Mouse (Mus musculus) kidney, postnatal 0 days (tissue): ENCODE data around the gene Pgghg. TPM values are rescaled to one million over a fixed set of nuclear protein-coding genes. Genes with fewer than 3 reads are reported as not detected.

ENCODE experiments used
- ATAC-seq: fragments of 200-750 bp; cut with Nextera tagmentation; replicated peaks from 2 replicates; pipeline ENCODE4 v1.8.0; 2017; ENCODE audit warnings: low read depth, moderate number of reproducible peaks, moderate TSS enrichment, moderate library complexity; ENCODE audit not compliant: low FRiP score
- DNase-seq: peaks from one replicate; pipeline ENCODE4 v3.0.0-alpha.2; 2016; ENCODE audit warnings: low spot score
- H3K27ac ChIP-seq: fragments of 300-500 bp; sonication (generic); 2 replicates; pipeline ENCODE4 v1.5.1; 2014; ENCODE audit warnings: mild to moderate bottlenecking
- H3K27me3 ChIP-seq: fragments of 300-500 bp; sonication (generic); 2 replicates; pipeline ENCODE4 v1.6.1; 2014; ENCODE audit warnings: low read length, mixed read lengths; ENCODE audit not compliant: insufficient read depth
- H3K36me3 ChIP-seq: fragments of 300-500 bp; sonication (generic); 2 replicates; pipeline ENCODE4 v1.6.1; 2014; ENCODE audit warnings: low read length, mixed read lengths; ENCODE audit not compliant: insufficient read depth
- H3K4me1 ChIP-seq: fragments of 300-500 bp; sonication (generic); replicated peaks from 2 replicates; pipeline ENCODE4 v1.6.1; 2014; ENCODE audit warnings: antibody characterized with exemption, low read length, mixed read lengths; ENCODE audit not compliant: insufficient read depth
- H3K4me2 ChIP-seq: fragments of 300-500 bp; sonication (generic); 2 replicates; pipeline ENCODE4 v1.6.1; 2014; ENCODE audit warnings: mild to moderate bottlenecking, low read length, moderate library complexity, mixed read lengths
- H3K4me3 ChIP-seq: fragments of 300-500 bp; sonication (generic); replicated peaks from 2 replicates; pipeline ENCODE4 v1.5.1; 2014; ENCODE audit warnings: low read depth, low read length
- H3K9ac ChIP-seq: fragments of 300-500 bp; sonication (generic); 2 replicates; pipeline ENCODE4 v1.6.1; 2014; ENCODE audit warnings: low read depth, low read length
- H3K9me3 ChIP-seq: fragments of 300-500 bp; sonication (generic); replicated peaks from 2 replicates; pipeline ENCODE4 v1.6.1; 2016; ENCODE audit warnings: low read length, inconsistent platforms, mixed read lengths
- CTCF ChIP-seq: IDR thresholded peaks from 2 replicates; pipeline ENCODE4 v1.5.1; 2016; ENCODE audit warnings: antibody characterized with exemption, low read depth, mild to moderate bottlenecking, moderate library complexity
- WGBS: fragments of 180-500 bp; shearing (Covaris S2); extraction: QIAGEN DNeasy Blood & Tissue Kit; methylation state at CpG from one replicate; pipeline ENCODE4 v1.1.7; 2014; 5-methylcytosine and 5-hydroxymethylcytosine counted together
- polyA plus RNA-seq: library from polyadenylated mRNA; unstranded; fragments of >200 nt; fragmentation: Nextera tagmentation; extraction: Ambion mirVana; gene quantifications from 2 replicates; pipeline ENCODE4 v1.2.1, GENCODE M21; 2015

The Pgghg gene
- polyA plus RNA-seq = 20.3 and 20.7 TPM in 2 replicates

DNA sequence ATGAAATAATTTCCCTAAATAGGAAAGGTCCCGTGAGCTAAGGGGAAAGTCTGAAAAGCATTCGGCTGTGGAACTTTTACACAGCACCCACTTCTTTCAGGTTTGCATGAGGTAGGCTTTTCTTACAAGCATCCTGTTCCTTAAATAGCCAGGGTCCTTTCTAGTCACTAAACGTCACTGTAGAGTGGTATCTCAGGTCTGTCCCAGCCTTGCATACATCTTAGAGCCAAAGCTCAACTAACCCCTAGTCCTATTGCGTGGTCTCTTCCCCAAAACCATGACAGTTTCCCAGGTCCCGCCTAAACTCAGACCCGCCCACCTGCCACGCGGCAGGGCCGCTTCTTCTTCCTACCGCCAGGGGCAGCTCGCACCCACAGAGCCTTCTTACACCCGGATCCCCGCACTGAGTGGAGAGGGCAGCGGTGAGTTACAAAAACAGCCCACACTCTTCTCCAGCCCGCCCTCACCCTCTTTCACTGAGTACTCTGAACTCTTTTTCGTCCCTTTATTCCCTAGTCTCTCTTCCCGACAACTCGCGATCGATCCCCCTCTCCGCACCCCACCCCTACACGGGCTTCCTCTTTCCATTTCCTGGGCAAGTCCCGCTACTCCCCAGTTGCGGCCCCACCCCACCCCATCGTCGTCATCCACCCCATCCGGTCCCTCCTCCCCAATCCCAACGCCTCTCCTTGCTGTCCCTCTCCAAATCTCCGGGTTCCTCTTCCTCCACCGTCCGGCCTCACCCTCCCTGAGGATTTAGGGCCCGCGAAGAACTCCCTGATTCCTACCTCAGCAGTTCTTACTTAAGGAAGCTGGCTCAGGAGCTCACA lies at the start of gene Pgghg:
Gene Pgghg (plus strand): TSS at position 170 of the 830 bp plus-strand sequence.
- ATAC-seq (peak; percentile 84), DNase-seq (peak; percentile 95)
- 0 out of 2 replicates have a peak, but pooled peaks cover 3% of the 10 kb centered on the region for H3K4me1 ChIP-seq
- H3K27ac ChIP-seq = peak within 1 kb of the TSS; percentile 88
- peak; percentile 91 for TF ChIP-seq CTCF
- peak within 1 kb of the TSS; percentile 62 for H3K4me2 ChIP-seq
- WGBS = 2% methylated on average over 33 of the region's 33 CpGs
- H3K9ac ChIP-seq = peak within 1 kb of the TSS; percentile 65
- H3K36me3 ChIP-seq = 0 out of 2 replicates have a peak, but pooled peaks cover 6% of the 10 kb centered on the region
- no peaks in the 10 kb centered on the region for H3K9me3 ChIP-seq
- H3K27me3 ChIP-seq = no peaks in the 10 kb centered on the region
- peak within 1 kb of the TSS; percentile 45 for H3K4me3 ChIP-seq

DNA sequence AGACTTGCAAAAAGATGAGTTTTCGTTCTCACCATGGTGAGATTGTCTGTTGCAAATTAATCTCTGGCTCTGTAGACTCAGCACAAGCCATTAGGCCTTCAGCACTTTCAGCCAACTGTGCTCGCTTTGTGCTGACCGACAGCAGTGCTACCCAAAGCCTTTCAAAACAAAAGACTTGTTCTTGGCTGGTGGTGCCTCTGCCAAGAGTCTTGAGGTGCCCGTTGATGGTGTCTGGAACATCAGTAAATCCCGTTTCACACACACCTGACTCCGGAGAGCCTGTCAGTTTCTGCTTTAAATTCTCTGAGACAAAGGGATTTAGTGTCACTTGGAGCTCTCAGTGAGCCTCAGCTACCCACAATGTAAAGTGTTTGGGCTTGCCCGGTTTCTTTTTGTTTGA lies 47.2 kb upstream of the Pgghg start:
- no peaks in the 10 kb centered on the region for H3K4me1 ChIP-seq
- H3K9me3 ChIP-seq = no peaks in the 10 kb centered on the region
- no peak for DNase-seq
- H3K4me2 ChIP-seq = no peak overlapping the region
- no peak overlapping the region for H3K9ac ChIP-seq
- no peak for TF ChIP-seq CTCF
- no peaks in the 10 kb centered on the region for H3K27me3 ChIP-seq
- H3K27ac ChIP-seq = no peak overlapping the region
- 92% methylated on average over 7 of the region's 7 CpGs for WGBS
- ATAC-seq = no peak
- H3K4me3 ChIP-seq = no peak overlapping the region
- H3K36me3 ChIP-seq = peaks cover 51% of the 10 kb centered on the region

DNA sequence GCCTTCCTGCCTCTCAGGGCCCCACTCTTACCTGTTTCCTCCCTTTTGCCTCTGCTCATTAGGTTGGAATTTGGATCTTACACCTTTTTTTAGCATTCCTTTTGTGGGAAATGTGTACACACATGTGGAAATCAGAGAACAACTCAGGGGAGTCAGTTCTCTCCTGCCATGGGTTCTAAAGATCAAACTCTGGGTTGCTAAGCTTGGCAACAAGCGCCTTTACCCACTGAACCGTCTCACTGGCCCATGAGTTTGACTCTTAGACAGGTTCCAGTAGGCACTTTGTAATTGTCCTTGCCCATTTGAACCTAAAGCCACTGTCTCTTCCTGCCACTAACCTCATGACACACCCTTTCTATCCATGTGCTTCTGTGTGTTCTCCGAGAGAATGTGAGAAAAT lies 46.6 kb upstream of the Pgghg start:
- no peak for TF ChIP-seq CTCF
- WGBS = 92% methylated on average over 3 of the region's 3 CpGs
- no peaks in the 10 kb centered on the region for H3K4me1 ChIP-seq
- no peak for DNase-seq
- no peaks in the 10 kb centered on the region for H3K9me3 ChIP-seq
- H3K27me3 ChIP-seq = no peaks in the 10 kb centered on the region
- H3K4me3 ChIP-seq = no peak overlapping the region
- peaks cover 46% of the 10 kb centered on the region for H3K36me3 ChIP-seq
- no peak overlapping the region for H3K9ac ChIP-seq
- H3K4me2 ChIP-seq = no peak overlapping the region
- no peak overlapping the region for H3K27ac ChIP-seq
- ATAC-seq = no peak

DNA sequence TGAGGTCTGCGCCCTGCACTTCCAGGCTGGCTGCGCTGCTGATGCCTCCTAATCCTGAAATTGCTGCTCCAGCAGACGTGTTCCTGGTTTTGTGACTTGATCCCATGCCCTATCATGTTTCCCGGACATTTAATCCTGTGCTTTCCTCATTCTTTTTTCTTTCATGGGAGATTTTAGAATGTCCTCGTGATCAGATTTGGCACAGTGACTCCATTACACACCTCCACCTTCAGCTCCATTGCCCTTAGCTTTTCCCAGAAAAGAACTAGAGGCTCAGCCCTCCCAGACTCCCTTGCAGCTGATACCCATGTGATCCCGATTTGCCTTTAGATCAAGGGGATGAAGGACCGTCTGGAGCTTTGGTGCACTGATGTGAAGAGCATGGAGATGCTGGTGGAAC lies 43.3 kb upstream of the Pgghg start:
- Histone ChIP-seq H3K9me3 (no peaks in the 10 kb centered on the region), H3K36me3 (peaks cover 29% of the 10 kb centered on the region), H3K4me2 (no peak overlapping the region), H3K9ac (no peak overlapping the region), H3K27ac (no peak overlapping the region), H3K27me3 (no peaks in the 10 kb centered on the region), H3K4me3 (no peak overlapping the region), H3K4me1 (no peaks in the 10 kb centered on the region; the same call in 1 of the 2 replicates)
- WGBS = 77% methylated on average over 7 of the region's 7 CpGs
- DNase-seq (no peak), ATAC-seq (no peak)
- no peak for TF ChIP-seq CTCF

DNA sequence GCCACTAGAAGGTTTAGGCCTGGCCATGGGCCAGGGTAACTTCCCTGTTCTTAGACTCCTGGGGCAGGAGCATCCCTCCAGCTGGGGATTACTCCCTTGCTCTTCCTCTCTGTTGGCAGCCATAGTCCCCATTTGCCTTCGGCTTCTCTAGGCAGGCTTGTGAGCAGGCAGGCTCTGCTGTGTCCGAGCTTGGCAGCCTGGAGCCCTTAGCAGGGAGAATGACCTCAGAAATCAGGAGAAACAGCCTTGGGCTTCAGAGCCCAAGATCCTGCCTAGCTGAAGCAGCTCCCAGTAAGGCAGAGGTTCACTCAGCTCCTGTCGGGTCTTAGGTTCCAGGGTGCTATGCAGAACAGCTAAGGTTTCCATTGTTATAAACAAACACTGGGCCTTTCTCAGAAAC lies 42.1 kb upstream of the Pgghg start:
- ATAC-seq = no peak
- no peaks in the 10 kb centered on the region for H3K27me3 ChIP-seq
- no peak for TF ChIP-seq CTCF
- H3K4me2 ChIP-seq = no peak overlapping the region
- H3K9me3 ChIP-seq = no peaks in the 10 kb centered on the region
- no peak overlapping the region for H3K9ac ChIP-seq
- DNase-seq = no peak
- no peaks in the 10 kb centered on the region; the same call in 1 of the 2 replicates for H3K4me1 ChIP-seq
- peaks cover 23% of the 10 kb centered on the region for H3K36me3 ChIP-seq
- H3K4me3 ChIP-seq = no peak overlapping the region
- WGBS = 81% methylated on average over 3 of the region's 3 CpGs
- H3K27ac ChIP-seq = no peak overlapping the region

DNA sequence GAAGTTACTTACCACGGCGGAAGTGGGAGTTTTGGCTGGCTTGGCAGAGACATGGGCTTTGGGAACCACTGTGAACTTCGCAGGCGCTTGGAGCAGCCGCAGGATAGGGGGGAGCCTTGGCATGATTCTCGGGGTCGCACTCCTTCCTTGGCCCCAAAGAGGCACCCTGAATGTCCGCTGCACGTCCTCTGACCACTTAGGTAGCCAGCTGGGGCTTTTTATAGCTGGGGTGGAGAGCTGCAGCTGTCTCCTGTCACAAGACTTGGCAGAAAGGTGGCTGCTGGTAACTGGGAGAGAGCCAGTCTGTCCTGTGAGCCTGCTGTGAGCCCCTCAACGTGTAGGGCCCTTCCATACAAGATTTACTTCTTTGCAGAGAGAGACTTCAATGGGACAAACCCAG lies 41.0 kb upstream of the Pgghg start, which contains the start of gene Cox8b:
Gene Cox8b (minus strand): TSS at position 227 of the 400 bp plus-strand sequence.
- no peak within 1 kb of the TSS for H3K27ac ChIP-seq
- 53% methylated on average over 10 of the region's 10 CpGs for WGBS

More for the DNA sequence above, 41.0 kb upstream of the Pgghg start, which contains the start of gene Cox8b:
- Histone ChIP-seq H3K9me3 (no peaks in the 10 kb centered on the region), H3K36me3 (peaks cover 17% of the 10 kb centered on the region), H3K4me1 (no peaks in the 10 kb centered on the region; the same call in 1 of the 2 replicates), H3K4me3 (no peak within 1 kb of the TSS), H3K27me3 (no peaks in the 10 kb centered on the region), H3K9ac (no peak within 1 kb of the TSS), H3K4me2 (no peak within 1 kb of the TSS)
- TF ChIP-seq CTCF = no peak
- ATAC-seq (no peak), DNase-seq (no peak)
